Mouse (Mus musculus): ENCODE data around the gene Nr4a1. TPM values are rescaled to one million over a fixed set of nuclear protein-coding genes. Genes with fewer than 3 reads are reported as not detected.

Gene Nr4a1
- polyA plus RNA-seq, 1 experiment, result 51.4 TPM

DNA sequence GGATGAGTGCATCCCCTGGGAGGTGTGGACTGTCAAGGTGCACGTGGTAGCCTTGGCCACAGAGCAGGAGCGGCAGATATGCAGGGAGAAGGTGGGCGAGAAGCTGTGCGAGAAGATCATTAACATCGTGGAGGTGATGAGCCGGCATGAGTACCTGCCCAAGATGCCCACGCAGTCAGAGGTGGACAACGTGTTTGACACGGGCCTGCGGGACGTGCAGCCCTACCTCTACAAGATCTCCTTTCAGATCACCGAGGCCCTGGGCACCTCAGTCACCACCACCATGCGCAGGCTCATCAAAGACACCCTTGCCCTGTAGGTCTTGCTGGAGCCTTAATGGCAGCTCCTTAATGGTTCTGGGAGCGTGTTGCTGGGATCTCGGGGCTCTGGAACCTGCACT is 36.3 kb downstream of the Nr4a1 start:
- Histone ChIP-seq H3K27me3 (ENCODE audit: control insufficient read depth, insufficient read depth, low read length) (no peaks in the 10 kb centered on the region), H3K4me1 (ENCODE audit: control insufficient read depth, insufficient read depth, low read length) (no peaks in the 10 kb centered on the region), H3K36me3 (ENCODE audit: control insufficient read depth, insufficient read depth, low read length) (peaks cover 2% of the 10 kb centered on the region), H3K27ac (ENCODE audit: control insufficient read depth, insufficient read depth, low read depth, low read length) (no peak overlapping the region), H3K4me3 (ENCODE audit: control insufficient read depth, low read depth, low read length) (no peak overlapping the region)
- no peak for TF ChIP-seq POLR2A (IDR thresholded peaks at IDR 0.05; ENCODE audit: control insufficient read depth, low read depth, low read length)
- no peak for TF ChIP-seq CTCF (IDR thresholded peaks at IDR 0.05; ENCODE audit: control insufficient read depth, insufficient read depth, insufficient replicate concordance, low read depth, low read length)

DNA sequence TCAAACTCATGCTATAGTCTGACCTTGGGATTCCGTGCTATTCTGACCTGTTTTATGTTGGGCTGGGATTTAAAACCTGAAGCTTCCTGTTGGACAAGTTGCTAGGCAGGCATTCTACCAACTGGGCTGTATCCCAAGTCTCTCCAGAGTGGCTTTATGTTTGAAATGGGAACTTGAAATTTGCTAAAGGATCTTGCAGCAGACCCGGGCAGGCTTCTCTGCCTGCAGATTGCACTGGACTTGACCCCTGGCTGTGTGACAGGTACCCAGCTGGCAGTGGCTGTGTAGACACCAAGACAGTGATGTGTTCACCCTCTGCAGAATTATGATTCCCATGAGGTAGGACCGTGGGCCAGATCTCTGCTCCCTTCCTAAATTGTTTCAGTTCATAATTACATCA is 37.9 kb downstream of the Nr4a1 start:
- Histone ChIP-seq H3K27ac (ENCODE audit: control insufficient read depth, insufficient read depth, low read depth, low read length) (no peak overlapping the region), H3K4me3 (ENCODE audit: control insufficient read depth, low read depth, low read length) (no peak overlapping the region), H3K4me1 (ENCODE audit: control insufficient read depth, insufficient read depth, low read length) (no peaks in the 10 kb centered on the region), H3K27me3 (ENCODE audit: control insufficient read depth, insufficient read depth, low read length) (no peaks in the 10 kb centered on the region), H3K36me3 (ENCODE audit: control insufficient read depth, insufficient read depth, low read length) (peaks cover 2% of the 10 kb centered on the region)
- TF ChIP-seq POLR2A (IDR thresholded peaks at IDR 0.05; ENCODE audit: control insufficient read depth, low read depth, low read length), result no peak
- no peak for TF ChIP-seq CTCF (IDR thresholded peaks at IDR 0.05; ENCODE audit: control insufficient read depth, insufficient read depth, insufficient replicate concordance, low read depth, low read length)

DNA sequence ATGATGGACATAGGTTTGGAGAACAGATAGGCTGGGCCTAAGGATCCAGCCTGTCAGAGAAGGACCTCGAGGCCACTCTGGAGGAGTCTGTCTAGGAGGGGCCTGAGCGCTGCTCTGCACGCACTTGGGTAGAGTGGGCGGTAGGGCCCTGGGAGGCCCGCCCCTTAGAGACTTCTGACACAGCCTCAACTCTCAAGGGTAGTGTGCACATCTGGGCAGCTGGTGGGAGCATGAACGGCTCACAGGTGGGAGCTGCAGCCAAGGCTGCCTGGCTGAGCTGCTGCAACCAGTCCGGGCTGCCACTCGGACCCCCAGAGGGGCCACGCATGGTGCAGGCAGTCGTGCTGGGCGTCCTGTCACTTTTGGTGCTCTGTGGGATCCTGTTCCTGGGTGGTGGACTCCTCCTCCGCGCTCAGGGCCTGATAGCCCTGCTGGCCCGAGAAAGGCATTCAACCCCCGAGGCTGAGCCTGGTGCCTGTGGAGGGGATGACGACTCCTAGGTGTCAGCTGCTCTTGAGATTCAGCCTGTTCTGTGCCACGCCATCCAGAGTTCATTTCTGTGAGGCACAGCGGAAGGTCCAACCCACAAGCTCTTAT is 39.1 kb downstream of the Nr4a1 start, which contains the start of gene 6030408B16Rik:
Gene 6030408B16Rik (plus strand): TSS at position 188 of the 597 bp plus-strand sequence.
- no peaks in the 10 kb centered on the region for H3K4me1 ChIP-seq (ENCODE audit: control insufficient read depth, insufficient read depth, low read length)
- no peaks in the 10 kb centered on the region for H3K36me3 ChIP-seq (ENCODE audit: control insufficient read depth, insufficient read depth, low read length)
- H3K27me3 ChIP-seq (ENCODE audit: control insufficient read depth, insufficient read depth, low read length), result no peaks in the 10 kb centered on the region
- H3K27ac ChIP-seq (ENCODE audit: control insufficient read depth, insufficient read depth, low read depth, low read length), result peak within 1 kb of the TSS; percentile 72
- peak within 1 kb of the TSS; percentile 51 for H3K4me3 ChIP-seq (ENCODE audit: control insufficient read depth, low read depth, low read length)
- TF ChIP-seq POLR2A (IDR thresholded peaks at IDR 0.05; ENCODE audit: control insufficient read depth, low read depth, low read length) (0 out of 2 replicates have a peak, but pooled peaks have one; percentile 37), CTCF (IDR thresholded peaks at IDR 0.05; ENCODE audit: control insufficient read depth, insufficient read depth, insufficient replicate concordance, low read depth, low read length) (no peak)

DNA sequence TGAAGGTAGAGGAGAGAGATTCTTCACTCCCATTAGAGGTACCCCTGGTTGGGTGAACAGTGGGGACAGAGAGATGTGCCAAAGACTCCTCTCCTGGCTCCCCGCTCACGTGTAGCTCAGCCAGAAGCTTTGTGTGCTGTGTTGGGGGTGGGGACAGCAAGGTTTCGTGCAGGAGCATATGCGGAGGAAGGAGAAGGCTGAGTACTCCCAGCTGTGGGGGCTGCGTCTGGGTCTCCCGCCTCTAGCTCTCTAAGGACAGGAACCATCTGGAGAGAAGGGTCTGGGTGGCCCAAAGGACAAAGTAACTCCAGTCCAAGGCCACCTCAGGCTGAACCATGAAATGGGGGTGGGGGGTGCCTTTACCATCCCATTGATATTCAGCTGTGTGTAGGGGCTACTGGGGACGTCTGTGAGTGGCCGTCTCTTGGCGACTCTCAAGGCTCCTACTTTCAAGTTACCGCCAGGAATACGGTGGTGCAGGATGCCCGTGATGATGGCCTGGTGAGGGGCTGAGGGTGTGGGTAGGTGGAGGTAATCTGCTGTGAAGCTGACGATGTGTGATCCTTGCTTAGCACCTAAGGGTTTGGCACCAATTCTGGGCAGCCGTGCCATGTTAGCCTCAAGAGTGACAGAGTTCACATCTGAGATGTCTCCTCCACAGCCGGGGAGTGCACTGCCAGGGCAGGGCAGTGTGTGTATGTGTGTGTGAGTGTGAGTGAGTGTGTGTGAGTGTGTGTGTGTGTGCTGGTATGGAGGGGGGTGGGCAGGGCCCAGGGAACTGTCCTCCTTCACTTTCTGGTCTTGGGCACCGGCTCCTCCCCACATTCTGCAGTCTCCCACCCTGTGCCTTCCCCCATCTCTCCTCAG is 40.2 kb downstream of the Nr4a1 start:
- peak overlapping the region; percentile 62 for H3K4me3 ChIP-seq (ENCODE audit: control insufficient read depth, low read depth, low read length)
- H3K36me3 ChIP-seq (ENCODE audit: control insufficient read depth, insufficient read depth, low read length), result no peaks in the 10 kb centered on the region
- TF ChIP-seq POLR2A (IDR thresholded peaks at IDR 0.05; ENCODE audit: control insufficient read depth, low read depth, low read length) (no peak; the same call in 1 of the 2 replicates), CTCF (IDR thresholded peaks at IDR 0.05; ENCODE audit: control insufficient read depth, insufficient read depth, insufficient replicate concordance, low read depth, low read length) (no peak)
- H3K4me1 ChIP-seq (ENCODE audit: control insufficient read depth, insufficient read depth, low read length), result peaks cover 1% of the 10 kb centered on the region
- no peaks in the 10 kb centered on the region for H3K27me3 ChIP-seq (ENCODE audit: control insufficient read depth, insufficient read depth, low read length)
- peak overlapping the region; percentile 72 for H3K27ac ChIP-seq (ENCODE audit: control insufficient read depth, insufficient read depth, low read depth, low read length)

DNA sequence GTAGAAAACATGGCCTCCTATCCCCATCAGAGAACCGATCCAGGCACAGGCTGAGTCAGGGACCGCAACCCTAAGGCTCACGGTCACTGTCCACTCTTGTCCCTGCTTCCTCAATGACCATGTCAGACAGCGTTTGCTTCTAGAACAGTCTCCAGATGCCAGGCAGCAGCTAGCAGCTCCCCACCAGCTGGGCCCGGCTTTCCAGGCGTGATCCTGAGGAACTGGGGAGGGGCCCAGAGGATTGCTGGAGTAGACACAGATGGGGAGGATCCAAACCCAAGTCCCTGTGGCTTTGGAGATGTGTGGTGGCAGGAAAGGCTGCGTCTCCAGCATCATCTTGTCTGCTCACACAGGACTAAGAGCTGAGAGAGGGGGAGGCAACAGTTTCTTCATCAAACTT is 41.0 kb downstream of the Nr4a1 start:
- H3K27me3 ChIP-seq (ENCODE audit: control insufficient read depth, insufficient read depth, low read length), result no peaks in the 10 kb centered on the region
- H3K27ac ChIP-seq (ENCODE audit: control insufficient read depth, insufficient read depth, low read depth, low read length), result peak overlapping the region; percentile 72
- peaks cover 2% of the 10 kb centered on the region for H3K4me1 ChIP-seq (ENCODE audit: control insufficient read depth, insufficient read depth, low read length)
- peak overlapping the region; percentile 62 for H3K4me3 ChIP-seq (ENCODE audit: control insufficient read depth, low read depth, low read length)
- no peaks in the 10 kb centered on the region for H3K36me3 ChIP-seq (ENCODE audit: control insufficient read depth, insufficient read depth, low read length)
- TF ChIP-seq CTCF (IDR thresholded peaks at IDR 0.05; ENCODE audit: control insufficient read depth, insufficient read depth, insufficient replicate concordance, low read depth, low read length), result no peak
- no peak for TF ChIP-seq POLR2A (IDR thresholded peaks at IDR 0.05; ENCODE audit: control insufficient read depth, low read depth, low read length)

DNA sequence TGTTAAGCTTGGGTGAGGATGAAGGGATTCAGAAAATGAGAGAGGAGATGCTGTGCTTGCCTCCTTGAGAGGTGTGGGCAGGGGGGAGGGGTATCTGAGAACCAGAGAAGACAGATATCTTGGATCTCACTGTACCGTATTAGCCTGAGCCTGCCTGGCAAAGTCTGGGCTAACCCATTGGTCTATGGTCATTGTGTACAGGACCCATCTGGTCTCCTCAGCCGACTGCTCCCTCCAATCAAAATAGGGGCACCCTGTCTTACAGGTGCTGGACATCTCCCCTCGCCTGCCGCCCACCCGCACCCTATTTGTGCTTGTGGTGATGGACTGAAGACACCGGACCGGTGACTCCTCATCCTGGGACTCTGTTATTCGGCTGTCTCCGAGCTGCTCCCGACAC is 41.5 kb downstream of the Nr4a1 start:
- H3K27me3 ChIP-seq (ENCODE audit: control insufficient read depth, insufficient read depth, low read length), result no peaks in the 10 kb centered on the region
- H3K4me3 ChIP-seq (ENCODE audit: control insufficient read depth, low read depth, low read length), result no peak overlapping the region
- peak overlapping the region; percentile 72 for H3K27ac ChIP-seq (ENCODE audit: control insufficient read depth, insufficient read depth, low read depth, low read length)
- peaks cover 2% of the 10 kb centered on the region for H3K4me1 ChIP-seq (ENCODE audit: control insufficient read depth, insufficient read depth, low read length)
- H3K36me3 ChIP-seq (ENCODE audit: control insufficient read depth, insufficient read depth, low read length), result no peaks in the 10 kb centered on the region
- no peak for TF ChIP-seq CTCF (IDR thresholded peaks at IDR 0.05; ENCODE audit: control insufficient read depth, insufficient read depth, insufficient replicate concordance, low read depth, low read length)
- no peak for TF ChIP-seq POLR2A (IDR thresholded peaks at IDR 0.05; ENCODE audit: control insufficient read depth, low read depth, low read length)

DNA sequence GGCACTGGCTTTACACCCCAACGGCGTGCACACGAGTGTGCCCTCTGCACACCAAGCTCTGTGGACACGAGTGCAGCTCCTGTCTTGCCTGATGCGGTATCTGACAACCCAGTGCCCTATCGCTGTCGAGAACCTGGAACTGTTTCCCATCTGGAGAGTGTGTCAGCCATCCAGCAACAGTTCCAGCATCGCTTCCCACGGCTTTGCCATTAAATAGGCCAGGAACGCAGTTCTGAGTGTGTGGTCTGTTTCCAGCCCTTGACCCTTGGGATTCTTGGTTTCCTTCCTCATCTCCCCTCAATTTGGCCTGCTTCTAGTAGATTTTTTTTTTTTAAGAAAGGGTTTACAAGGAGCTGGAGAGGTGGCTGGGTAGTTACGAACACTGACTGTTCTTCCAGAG is 42.0 kb downstream of the Nr4a1 start:
- Histone ChIP-seq H3K36me3 (ENCODE audit: control insufficient read depth, insufficient read depth, low read length) (no peaks in the 10 kb centered on the region), H3K4me1 (ENCODE audit: control insufficient read depth, insufficient read depth, low read length) (peaks cover 2% of the 10 kb centered on the region), H3K4me3 (ENCODE audit: control insufficient read depth, low read depth, low read length) (no peak overlapping the region), H3K27ac (ENCODE audit: control insufficient read depth, insufficient read depth, low read depth, low read length) (no peak overlapping the region), H3K27me3 (ENCODE audit: control insufficient read depth, insufficient read depth, low read length) (no peaks in the 10 kb centered on the region)
- no peak for TF ChIP-seq CTCF (IDR thresholded peaks at IDR 0.05; ENCODE audit: control insufficient read depth, insufficient read depth, insufficient replicate concordance, low read depth, low read length)
- no peak for TF ChIP-seq POLR2A (IDR thresholded peaks at IDR 0.05; ENCODE audit: control insufficient read depth, low read depth, low read length)

All from testis, adult 2 months (tissue).